Mouse (Mus musculus): ENCODE measurements around the gene Fshb.

- no peak for TF ChIP-seq POLR2A (IDR thresholded peaks at IDR 0.05; ENCODE audit: control insufficient read depth, extremely low read depth, insufficient read depth, low read length, poor library complexity)
- TF ChIP-seq CTCF (IDR thresholded peaks at IDR 0.05; ENCODE audit: borderline replicate concordance, control insufficient read depth, extremely low read depth, insufficient read depth, low read length, poor library complexity): no peak
Measured at GRCm38 (mm10) chr2:107059556-107059955, at the start of gene Fshb.
